In genomic region chr1:95451755-95452154, GRCm38 (mm10) we compare ENCODE assay signal across 8 mouse cellular contexts.
DNase-seq lines count a peak whose midpoint lies in the region; ATAC-seq lines count a peak whose summit lies in the region.
"Not testable (repeated sequence)": the region's sequence is repeated elsewhere in the genome, so short reads cannot be mapped to it uniquely, and the experiment has no call there.

No protein-coding gene starts in this region.

- peak; percentile 18 for DNase-seq in T-cell, adult 2 months (ENCODE audit: low spot score)
- peak; percentile 8 to 58 for DNase-seq in cerebellum, postnatal 25 days
- peak; percentile 42 to 66 for DNase-seq in frontal cortex, postnatal 25 days (ENCODE audit: low spot score in 2 of 2)
- peak; percentile 37 to 39 for DNase-seq in layer of hippocampus, postnatal 10 days (ENCODE audit: low spot score in 2 of 2)
- peak; percentile 13 for DNase-seq in retina, adult 2 months (ENCODE audit: low read depth, low spot score)
- DNase-seq in thymus, postnatal 25 days = peak; percentile 36

- H3K4me3 ChIP-seq in hindbrain, embryonic 12.5 days; lung, embryonic 15.5 days: not testable (repeated sequence)

- H3K9me3 ChIP-seq in hindbrain, embryonic 12.5 days (replicated peaks); lung, embryonic 15.5 days: not testable (repeated sequence)

- H3K36me3 ChIP-seq in hindbrain, embryonic 12.5 days; lung, embryonic 15.5 days: not testable (repeated sequence)

- H3K27me3 ChIP-seq in hindbrain, embryonic 12.5 days; lung, embryonic 15.5 days: not testable (repeated sequence)

- ATAC-seq in hindbrain, embryonic 12.5 days (ENCODE audit: low FRiP score) = 0 out of 2 replicates have a peak, but pooled peaks have one; percentile 68
- peak; percentile 85 for ATAC-seq in lung, embryonic 15.5 days (ENCODE audit: borderline replicate concordance, extremely low read depth, low FRiP score, low TSS enrichment)

- 79% methylated on average over 6 of the region's 6 CpGs for WGBS in hindbrain, embryonic 12.5 days
- WGBS in lung, embryonic 15.5 days = 82% methylated on average over 6 of the region's 6 CpGs

- H3K4me1 ChIP-seq in hindbrain, embryonic 12.5 days; lung, embryonic 15.5 days: not testable (repeated sequence)

- H3K27ac ChIP-seq in hindbrain, embryonic 12.5 days; lung, embryonic 15.5 days: not testable (repeated sequence)

- H3K4me2 ChIP-seq in hindbrain, embryonic 12.5 days (replicated peaks); lung, embryonic 15.5 days: not testable (repeated sequence)

- H3K9ac ChIP-seq in hindbrain, embryonic 12.5 days; lung, embryonic 15.5 days: not testable (repeated sequence)
